Mouse (Mus musculus): ENCODE data around the gene Uaca.

GRCm38 (mm10) chr9:60797126-60797525 is 2.8 kb downstream of the Uaca start:
- no peak for TF ChIP-seq CTCF (IDR thresholded peaks at IDR 0.05; ENCODE audit: low read depth, low read length)
- TF ChIP-seq TAL1 (conservative IDR thresholded peaks at IDR 0.05; ENCODE audit: low read depth, low read length), result no peak
- no peak for TF ChIP-seq GATA1 (IDR thresholded peaks at IDR 0.05; ENCODE audit: borderline replicate concordance, low read length)
